10 mouse cellular contexts compared by ENCODE assay signal in the genomic region with DNA sequence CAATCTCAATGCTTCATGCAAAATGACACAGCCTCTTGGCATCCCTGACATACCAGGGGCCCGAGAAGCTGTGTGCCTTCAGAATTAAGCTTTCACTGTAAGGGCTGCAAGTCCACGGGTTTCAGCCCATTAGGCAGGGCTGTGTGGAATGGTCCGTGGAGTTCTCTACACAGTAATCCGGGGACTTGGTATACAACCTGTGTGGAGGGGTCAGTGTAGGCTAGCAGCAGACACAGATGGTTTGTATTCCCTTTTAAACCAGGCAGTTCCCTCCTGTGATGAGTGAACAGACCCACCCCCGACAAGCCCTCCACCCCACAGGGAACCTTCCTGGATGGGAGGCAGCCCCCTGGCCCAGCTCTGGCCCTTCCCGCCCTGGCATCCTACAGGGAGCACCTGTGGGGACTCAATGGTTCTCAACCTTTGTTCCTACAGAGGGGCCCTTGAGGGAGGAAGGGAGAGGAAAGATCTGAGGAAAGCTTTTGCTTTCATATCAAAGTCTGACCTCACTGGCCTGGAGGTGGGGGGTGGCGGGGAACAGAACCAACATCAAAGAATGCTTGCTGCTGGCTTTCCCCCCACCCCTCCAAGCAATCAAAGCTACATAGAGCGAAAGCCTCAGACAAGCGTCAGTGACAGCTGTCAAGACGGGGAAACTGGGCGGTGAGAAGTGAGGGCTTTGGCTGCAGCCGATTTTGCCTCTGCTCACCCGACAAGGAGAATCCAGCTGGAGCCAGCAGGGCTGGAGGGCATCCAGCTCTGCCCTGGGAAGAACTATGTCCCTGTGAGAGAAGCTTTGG.
DNase-seq lines count a peak whose midpoint lies in the region; ATAC-seq and TF ChIP-seq lines count a peak whose summit lies in the region.
"Had no signal": no experiment of that assay in that cellular context is flagged by ENCODE, and none has a peak within 500 bp of the region (broad histone marks: within the 10 kb centered on the region; RNA-seq: fewer than 3 reads in every experiment).

No protein-coding gene starts in this region.

- no peak overlapping the region; the same call in 1 of the 2 replicates for H3K27ac ChIP-seq in kidney, embryonic 16.5 days (ENCODE audit: low read length)
- H3K27ac ChIP-seq in forebrain, postnatal 0 days (ENCODE audit: low read depth, low read length), result no peak overlapping the region
- no peak overlapping the region for H3K27ac ChIP-seq in intestine, postnatal 0 days (ENCODE audit: low read depth, low read length)
- H3K27ac ChIP-seq in midbrain, embryonic 11.5 days (ENCODE audit: low read depth, low read length), result no peak overlapping the region
- H3K27ac ChIP-seq: embryonic facial prominence, embryonic 12.5 days; macrophage had no signal

- H3K4me2 ChIP-seq in kidney, embryonic 16.5 days (replicated peaks; ENCODE audit: low read depth, low read length), result no peak overlapping the region
- H3K4me2 ChIP-seq in forebrain, postnatal 0 days (ENCODE audit: low read depth), result no peak overlapping the region
- H3K4me2 ChIP-seq in intestine, postnatal 0 days (replicated peaks; ENCODE audit: low read depth), result peak overlapping the region; percentile 51
- H3K4me2 ChIP-seq in midbrain, embryonic 11.5 days, result no peak overlapping the region
- H3K4me2 ChIP-seq: embryonic facial prominence, embryonic 12.5 days had no signal

- ATAC-seq in kidney, embryonic 16.5 days (ENCODE audit: low FRiP score, low TSS enrichment), result no peak
- ATAC-seq in forebrain, postnatal 0 days, result peak; percentile 49
- ATAC-seq in intestine, postnatal 0 days, result peak; percentile 72
- ATAC-seq in midbrain, embryonic 11.5 days (ENCODE audit: low FRiP score), result 0 out of 2 replicates have a peak, but pooled peaks have one; percentile 14
- ATAC-seq in granulocyte monocyte progenitor cell, adult 5-6 weeks (replicated peaks; ENCODE audit: poor library complexity, severe bottlenecking), result no peak

- no peaks in the 10 kb centered on the region for H3K9me3 ChIP-seq in kidney, embryonic 16.5 days (ENCODE audit: low read length)
- H3K9me3 ChIP-seq in forebrain, postnatal 0 days (ENCODE audit: low read length), result no peaks in the 10 kb centered on the region
- no peaks in the 10 kb centered on the region for H3K9me3 ChIP-seq in intestine, postnatal 0 days (ENCODE audit: control insufficient read depth)
- H3K9me3 ChIP-seq in midbrain, embryonic 11.5 days (ENCODE audit: control insufficient read depth, low read length), result no peaks in the 10 kb centered on the region; the same call in 1 of the 2 replicates
- H3K9me3 ChIP-seq: embryonic facial prominence, embryonic 12.5 days had no signal

- peak; percentile 66 for DNase-seq in kidney, adult 18-20 months
- DNase-seq in forebrain, postnatal 0 days, result peak; percentile 24
- DNase-seq in midbrain, embryonic 11.5 days (ENCODE audit: low spot score, missing footprints), result no peak
- DNase-seq in testis, postnatal 14 days (ENCODE audit: low spot score), result no peak
- DNase-seq in cerebellum, postnatal 25 days, result no peak

- peaks cover 7% of the 10 kb centered on the region; the same call in 1 of the 2 replicates for H3K36me3 ChIP-seq in kidney, embryonic 16.5 days (ENCODE audit: insufficient read depth, low read length)
- no peaks in the 10 kb centered on the region for H3K36me3 ChIP-seq in forebrain, postnatal 0 days (ENCODE audit: insufficient read depth)
- H3K36me3 ChIP-seq in intestine, postnatal 0 days (ENCODE audit: control insufficient read depth, insufficient read depth), result peaks cover 6% of the 10 kb centered on the region; the same call in 1 of the 2 replicates
- no peaks in the 10 kb centered on the region for H3K36me3 ChIP-seq in midbrain, embryonic 11.5 days (ENCODE audit: control insufficient read depth, insufficient read depth, low read length)

- H3K27me3 ChIP-seq in kidney, embryonic 16.5 days (ENCODE audit: insufficient read depth, low read length), result no peaks in the 10 kb centered on the region
- H3K27me3 ChIP-seq in forebrain, postnatal 0 days (ENCODE audit: insufficient read depth, low read length), result no peaks in the 10 kb centered on the region
- H3K27me3 ChIP-seq in intestine, postnatal 0 days (replicated peaks; ENCODE audit: control insufficient read depth, insufficient read depth, low read length), result no peaks in the 10 kb centered on the region
- H3K27me3 ChIP-seq in midbrain, embryonic 11.5 days (ENCODE audit: control insufficient read depth, insufficient read depth, low read length), result no peaks in the 10 kb centered on the region
- H3K27me3 ChIP-seq: embryonic facial prominence, embryonic 12.5 days had no signal

- no peak overlapping the region for H3K4me3 ChIP-seq in kidney, embryonic 16.5 days (ENCODE audit: low read length)
- no peak overlapping the region for H3K4me3 ChIP-seq in forebrain, postnatal 0 days (ENCODE audit: low read depth, low read length)
- H3K4me3 ChIP-seq in intestine, postnatal 0 days (ENCODE audit: low read depth, low read length), result no peak overlapping the region
- no peak overlapping the region for H3K4me3 ChIP-seq in midbrain, embryonic 11.5 days (ENCODE audit: low read depth, low read length)
- H3K4me3 ChIP-seq: embryonic facial prominence, embryonic 12.5 days had no signal

- 23% methylated on average over 13 of the region's 13 CpGs for WGBS in kidney, embryonic 16.5 days
- WGBS in forebrain, postnatal 0 days, result 14% methylated on average over 13 of the region's 13 CpGs
- 29% methylated on average over 13 of the region's 13 CpGs for WGBS in intestine, postnatal 0 days
- 11% methylated on average over 13 of the region's 13 CpGs for WGBS in midbrain, embryonic 11.5 days

- TF ChIP-seq CTCF in forebrain, postnatal 0 days (IDR thresholded peaks at IDR 0.05; ENCODE audit: low read depth), result no peak
- TF ChIP-seq CTCF in intestine, postnatal 0 days (IDR thresholded peaks at IDR 0.05; ENCODE audit: low read depth), result no peak

- no peak overlapping the region for H3K9ac ChIP-seq in kidney, embryonic 16.5 days (replicated peaks; ENCODE audit: low read length)
- no peak overlapping the region for H3K9ac ChIP-seq in forebrain, postnatal 0 days
- no peak overlapping the region for H3K9ac ChIP-seq in intestine, postnatal 0 days (ENCODE audit: low read depth, low read length)
- 0 out of 2 replicates have a peak overlapping the region, but pooled peaks have one; percentile 27 for H3K9ac ChIP-seq in midbrain, embryonic 11.5 days (ENCODE audit: low read length)
- H3K9ac ChIP-seq: embryonic facial prominence, embryonic 12.5 days had no signal

- H3K4me1 ChIP-seq in kidney, embryonic 16.5 days (ENCODE audit: insufficient read depth, low read length), result peaks cover 60% of the 10 kb centered on the region
- H3K4me1 ChIP-seq in forebrain, postnatal 0 days (ENCODE audit: insufficient read depth), result no peaks in the 10 kb centered on the region
- H3K4me1 ChIP-seq in intestine, postnatal 0 days (replicated peaks; ENCODE audit: control insufficient read depth, insufficient read depth, low read length), result peaks cover 9% of the 10 kb centered on the region; the same call in 1 of the 2 replicates
- peaks cover 11% of the 10 kb centered on the region for H3K4me1 ChIP-seq in midbrain, embryonic 11.5 days (ENCODE audit: control insufficient read depth, insufficient read depth, low read length)

Comparison
In these comparisons a context has a peak if more than half of its experiments do, and no peak if none do; other contexts are left out.
1. DNase-seq: peak in kidney, adult 18-20 months (single experiment) and forebrain, postnatal 0 days (single experiment); none in midbrain, embryonic 11.5 days (single experiment), testis, postnatal 14 days (single experiment) and cerebellum, postnatal 25 days (0 of 2).
2. ATAC-seq: peak in forebrain, postnatal 0 days (single experiment), intestine, postnatal 0 days (single experiment) and midbrain, embryonic 11.5 days (single experiment); none in kidney, embryonic 16.5 days (single experiment) and granulocyte monocyte progenitor cell, adult 5-6 weeks (single experiment).